Mouse (Mus musculus) CH12.LX (cell line): ENCODE results near the gene Pappa2.

ENCODE experiments used
- BHLHE40 ChIP-seq: IDR thresholded peaks from 2 replicates; pipeline ENCODE4 v1.6.1; 2011; ENCODE audit warnings: mild to moderate bottlenecking, low read depth, low read length, improper control_type of control experiment
- CHD1 ChIP-seq: IDR thresholded peaks from 2 replicates; pipeline ENCODE4 v1.6.1; 2012; ENCODE audit warnings: low read depth, low read length, improper control_type of control experiment, inconsistent platforms
- CTCF ChIP-seq, 2 experiments: IDR thresholded peaks in 1 of 2; conservative IDR thresholded peaks in 1 of 2; 2 replicates each; pipeline ENCODE4 v1.5.1; 2011 to 2012; ENCODE audit warnings: low read depth in 2 of 2, low read length in 2 of 2, improper control_type of control experiment in 1 of 2, inconsistent platforms in 1 of 2, mild to moderate bottlenecking in 1 of 2, moderate library complexity in 1 of 2
- ELF1 ChIP-seq: IDR thresholded peaks from 2 replicates; pipeline ENCODE4 v1.6.1; 2014; ENCODE audit warnings: low read depth, mild to moderate bottlenecking, inconsistent platforms, low read length, improper control_type of control experiment
- EP300 ChIP-seq: IDR thresholded peaks from 2 replicates; pipeline ENCODE4 v1.6.1; 2011; ENCODE audit warnings: low read length, improper control_type of control experiment
- HCFC1 ChIP-seq: IDR thresholded peaks from 2 replicates; pipeline ENCODE4 v1.6.1; 2012; ENCODE audit warnings: low read depth, mild to moderate bottlenecking, inconsistent platforms, low read length, improper control_type of control experiment
- KAT2A ChIP-seq: IDR thresholded peaks from 2 replicates; pipeline ENCODE4 v1.6.1; 2012; ENCODE audit warnings: low read length, improper control_type of control experiment, inconsistent platforms; ENCODE audit not compliant: insufficient replicate concordance
- MAZ ChIP-seq: IDR thresholded peaks from 2 replicates; pipeline ENCODE4 v1.6.1; 2012; ENCODE audit warnings: low read depth, mild to moderate bottlenecking, inconsistent platforms, low read length, improper control_type of control experiment, moderate library complexity
- MEF2A ChIP-seq: IDR thresholded peaks from 2 replicates; pipeline ENCODE4 v1.6.1; 2014; ENCODE audit warnings: low read depth, mild to moderate bottlenecking, inconsistent platforms, low read length, improper control_type of control experiment, borderline replicate concordance
- PAX5 ChIP-seq: IDR thresholded peaks from 2 replicates; pipeline ENCODE4 v1.6.1; 2012; ENCODE audit warnings: low read length, inconsistent platforms, mixed read lengths
- POLR2A ChIP-seq: IDR thresholded peaks from 2 replicates; pipeline ENCODE4 v1.6.1; 2011; ENCODE audit warnings: low read depth, mild to moderate bottlenecking, improper control_type of control experiment, low read length
- UBTF ChIP-seq: IDR thresholded peaks from 2 replicates; pipeline ENCODE4 v1.6.1; 2012; ENCODE audit warnings: low read depth, mild to moderate bottlenecking, inconsistent platforms, low read length, improper control_type of control experiment, moderate library complexity
- ZC3H11A ChIP-seq: IDR thresholded peaks from 2 replicates; pipeline ENCODE4 v1.6.1; 2012; ENCODE audit warnings: low read depth, mild to moderate bottlenecking, inconsistent platforms, low read length, improper control_type of control experiment
- ZMIZ1 ChIP-seq: IDR thresholded peaks from 2 replicates; pipeline ENCODE4 v1.6.1; 2012; ENCODE audit warnings: low read depth, mild to moderate bottlenecking, inconsistent platforms, low read length, improper control_type of control experiment

DNA sequence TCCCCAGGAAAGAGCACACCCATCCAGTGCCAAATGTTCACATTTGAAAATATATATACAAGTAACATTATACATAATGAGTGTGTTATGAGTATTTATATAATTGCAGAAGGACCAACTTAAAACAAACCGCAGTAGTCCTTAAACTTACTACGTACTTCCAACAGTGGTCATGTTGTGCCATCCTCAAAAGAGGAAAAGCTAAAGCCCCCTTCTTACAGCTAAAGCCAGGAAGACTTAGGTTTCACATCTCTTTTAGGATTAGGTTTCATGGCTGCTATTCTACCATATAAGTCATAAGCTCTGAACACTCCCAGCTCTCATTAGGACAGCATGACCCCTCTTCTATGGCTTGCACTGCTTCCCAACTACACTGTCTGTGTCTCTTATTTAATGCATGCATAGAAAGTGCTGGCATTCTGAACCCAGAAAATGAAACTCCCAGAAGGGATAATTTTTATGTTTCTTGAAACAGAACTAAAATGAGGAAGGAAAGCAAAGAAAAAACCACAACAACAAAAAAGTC, 105.7 kb downstream of the Pappa2 start:
- no peak for TF ChIP-seq POLR2A
- no peak for TF ChIP-seq CTCF (conservative IDR thresholded peaks at IDR 0.05 in 1 of 2, IDR thresholded peaks at IDR 0.05 in 1 of 2; ENCODE audit: low read depth in 2 of 2, low read length in 2 of 2)
- TF ChIP-seq MAZ, result no peak
- no peak for TF ChIP-seq KAT2A
- TF ChIP-seq ZMIZ1, result no peak
- no peak for TF ChIP-seq HCFC1
- TF ChIP-seq MEF2A, result no peak
- TF ChIP-seq PAX5, result no peak
- no peak for TF ChIP-seq BHLHE40
- no peak for TF ChIP-seq ZC3H11A
- TF ChIP-seq EP300, result no peak
- TF ChIP-seq ELF1, result no peak
- TF ChIP-seq CHD1, result no peak
- TF ChIP-seq UBTF, result no peak
